Mouse (Mus musculus): ENCODE results near the gene Pard6a. TPM values are rescaled to one million over a fixed set of nuclear protein-coding genes. Genes with fewer than 3 reads are reported as not detected.

The Pard6a gene
- polyA plus RNA-seq, 1 experiment from 2014 or later: 8.8 TPM

DNA sequence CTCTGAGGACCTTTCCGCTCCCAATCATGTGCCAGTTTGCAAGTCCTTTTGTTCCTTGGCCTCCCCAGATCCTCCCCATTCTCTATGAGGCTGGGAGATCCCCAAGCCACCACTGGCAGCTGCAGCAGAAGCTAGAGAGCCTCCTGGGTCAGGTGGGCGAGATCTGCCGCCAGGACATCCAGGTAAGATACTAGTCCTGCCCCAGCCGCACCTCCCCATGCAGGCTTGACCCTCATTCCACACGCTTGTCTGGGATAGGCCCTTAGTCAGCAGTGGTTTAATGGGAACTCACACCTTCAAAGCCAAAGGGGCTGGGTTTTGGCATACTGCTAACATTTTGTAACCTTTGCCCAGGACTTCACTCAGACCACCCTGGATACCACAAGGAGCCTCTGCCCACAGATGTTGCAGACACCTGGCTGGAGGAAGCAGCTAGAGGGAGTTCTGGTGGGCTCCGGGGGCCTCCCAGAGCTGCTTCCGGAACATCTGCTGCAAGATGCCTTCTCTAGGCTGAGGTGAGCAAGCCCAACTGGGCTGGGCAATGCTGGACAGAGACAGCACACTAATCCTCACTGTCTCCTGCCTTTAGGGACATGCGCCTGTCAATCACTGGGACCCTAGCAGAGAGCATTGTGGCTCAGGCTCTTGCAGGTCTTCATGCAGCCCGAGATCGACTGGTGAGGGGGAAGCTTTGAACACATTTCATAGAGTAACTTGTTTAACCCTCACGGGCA, 8.3 kb upstream of the Pard6a start:
- 92% methylated on average over 11 of the region's 11 CpGs for WGBS
- TF ChIP-seq CTCF (IDR thresholded peaks at IDR 0.05; ENCODE audit: low read depth): no peak
- no peaks in the 10 kb centered on the region for H3K9me3 ChIP-seq (ENCODE audit: control insufficient read depth)
- H3K27me3 ChIP-seq (replicated peaks; ENCODE audit: control insufficient read depth, insufficient read depth, low read length): peaks cover 3% of the 10 kb centered on the region; the same call in 1 of the 2 replicates
- H3K4me3 ChIP-seq (ENCODE audit: low read depth, low read length): no peak overlapping the region
- no peak overlapping the region for H3K4me2 ChIP-seq (replicated peaks; ENCODE audit: low read depth)
- H3K27ac ChIP-seq (ENCODE audit: low read depth, low read length): no peak overlapping the region
- peaks cover 10% of the 10 kb centered on the region; the same call in 1 of the 2 replicates for H3K36me3 ChIP-seq (ENCODE audit: control insufficient read depth, insufficient read depth)
- no peak for ATAC-seq
- no peak overlapping the region for H3K9ac ChIP-seq (ENCODE audit: low read depth, low read length)
- peaks cover 5% of the 10 kb centered on the region; the same call in 1 of the 2 replicates for H3K4me1 ChIP-seq (replicated peaks; ENCODE audit: control insufficient read depth, insufficient read depth, low read length)

DNA sequence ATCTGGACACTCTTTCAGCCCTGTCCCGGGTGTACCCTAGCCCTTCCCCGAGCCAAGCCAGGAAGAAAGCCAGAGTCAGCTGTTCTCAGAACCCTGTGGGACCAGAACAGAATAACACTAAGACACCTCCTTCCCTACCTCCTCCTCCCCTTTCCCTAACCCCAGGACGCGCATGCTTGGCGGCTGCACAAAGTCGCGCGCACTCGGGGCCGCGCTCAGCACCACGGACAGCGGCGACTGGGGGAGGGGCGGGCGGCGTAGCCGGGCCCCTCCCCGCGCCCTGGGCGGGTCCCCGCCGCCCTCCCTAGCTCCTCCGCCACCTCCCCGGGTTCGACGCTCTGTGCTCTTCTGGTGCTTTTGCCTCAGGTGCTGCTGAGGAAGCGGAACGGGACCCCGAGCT, 7.3 kb upstream of the Pard6a start:
- Histone ChIP-seq H3K4me2 (replicated peaks; ENCODE audit: low read depth) (peak overlapping the region; percentile 95), H3K36me3 (ENCODE audit: control insufficient read depth, insufficient read depth) (peaks cover 20% of the 10 kb centered on the region; the same call in 1 of the 2 replicates), H3K27me3 (replicated peaks; ENCODE audit: control insufficient read depth, insufficient read depth, low read length) (peaks cover 3% of the 10 kb centered on the region; the same call in 1 of the 2 replicates), H3K9ac (ENCODE audit: low read depth, low read length) (peak overlapping the region; percentile 11; the same call in 1 of the 2 replicates), H3K9me3 (ENCODE audit: control insufficient read depth) (no peaks in the 10 kb centered on the region), H3K4me3 (ENCODE audit: low read depth, low read length) (peak overlapping the region; percentile 45), H3K27ac (ENCODE audit: low read depth, low read length) (no peak overlapping the region), H3K4me1 (replicated peaks; ENCODE audit: control insufficient read depth, insufficient read depth, low read length) (peaks cover 5% of the 10 kb centered on the region; the same call in 1 of the 2 replicates)
- WGBS: 2% methylated on average over 28 of the region's 30 CpGs
- peak; percentile 39 for ATAC-seq
- no peak for TF ChIP-seq CTCF (IDR thresholded peaks at IDR 0.05; ENCODE audit: low read depth)

DNA sequence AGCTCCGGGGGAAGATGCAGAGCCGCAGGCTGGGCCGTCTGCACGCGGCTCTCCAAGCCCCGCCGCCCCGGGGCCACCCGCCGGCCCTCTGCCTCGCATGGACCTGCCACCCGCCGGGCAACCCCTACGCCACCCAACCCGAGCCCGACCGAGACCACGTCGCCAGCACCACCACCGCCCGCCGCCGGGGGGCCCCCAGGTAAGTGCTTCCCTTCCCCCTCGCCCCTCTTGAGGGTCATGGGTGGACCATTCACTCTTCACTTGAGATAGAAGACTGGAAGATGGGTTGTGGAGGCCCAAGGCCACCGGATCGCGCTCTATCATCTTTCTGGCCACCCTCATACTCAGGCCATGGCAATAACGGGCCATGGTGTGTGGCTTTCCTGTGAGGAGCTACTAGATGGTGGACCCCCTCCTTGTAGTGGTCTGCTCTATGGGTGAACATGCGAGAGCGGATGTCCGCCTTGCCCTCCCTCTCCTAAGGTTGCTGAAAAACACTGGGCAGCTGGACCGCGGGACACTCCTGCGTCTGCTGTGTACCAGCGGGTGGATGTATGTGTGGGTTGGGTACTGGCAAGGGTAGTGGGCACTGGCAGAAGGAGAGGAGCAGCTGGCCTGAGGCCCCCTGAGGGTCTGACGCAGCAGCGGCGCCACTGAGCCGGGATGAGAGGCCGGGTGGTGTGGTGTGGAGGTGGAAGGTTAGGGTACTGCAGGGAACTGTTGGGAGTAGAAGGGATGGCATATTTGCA, 6.7 kb upstream of the Pard6a start:
- WGBS: 17% methylated on average over 38 of the region's 40 CpGs
- Histone ChIP-seq H3K36me3 (ENCODE audit: control insufficient read depth, insufficient read depth) (peaks cover 25% of the 10 kb centered on the region; the same call in 1 of the 2 replicates), H3K4me1 (replicated peaks; ENCODE audit: control insufficient read depth, insufficient read depth, low read length) (peaks cover 5% of the 10 kb centered on the region; the same call in 1 of the 2 replicates), H3K4me2 (replicated peaks; ENCODE audit: low read depth) (peak overlapping the region; percentile 95), H3K27me3 (replicated peaks; ENCODE audit: control insufficient read depth, insufficient read depth, low read length) (peaks cover 3% of the 10 kb centered on the region; the same call in 1 of the 2 replicates), H3K4me3 (ENCODE audit: low read depth, low read length) (peak overlapping the region; percentile 45), H3K27ac (ENCODE audit: low read depth, low read length) (no peak overlapping the region), H3K9me3 (ENCODE audit: control insufficient read depth) (no peaks in the 10 kb centered on the region), H3K9ac (ENCODE audit: low read depth, low read length) (peak overlapping the region; percentile 11; the same call in 1 of the 2 replicates)
- ATAC-seq: peak; percentile 17; the same call in 1 of the 2 replicates
- 0 out of 2 replicates have a peak, but pooled peaks have one; percentile 19 for TF ChIP-seq CTCF (IDR thresholded peaks at IDR 0.05; ENCODE audit: low read depth)

GRCm38 (mm10) chr8:105695080-105695780, 5.7 kb upstream of the Pard6a start:
- H3K4me1 ChIP-seq (replicated peaks; ENCODE audit: control insufficient read depth, insufficient read depth, low read length): peaks cover 5% of the 10 kb centered on the region; the same call in 1 of the 2 replicates
- no peaks in the 10 kb centered on the region for H3K9me3 ChIP-seq (ENCODE audit: control insufficient read depth)
- H3K4me2 ChIP-seq (replicated peaks; ENCODE audit: low read depth): no peak overlapping the region
- H3K9ac ChIP-seq (ENCODE audit: low read depth, low read length): no peak overlapping the region
- H3K36me3 ChIP-seq (ENCODE audit: control insufficient read depth, insufficient read depth): peaks cover 25% of the 10 kb centered on the region; the same call in 1 of the 2 replicates
- H3K4me3 ChIP-seq (ENCODE audit: low read depth, low read length): no peak overlapping the region
- WGBS: 80% methylated on average over 30 of the region's 30 CpGs
- TF ChIP-seq CTCF (IDR thresholded peaks at IDR 0.05; ENCODE audit: low read depth): no peak
- H3K27ac ChIP-seq (ENCODE audit: low read depth, low read length): no peak overlapping the region
- no peak for ATAC-seq
- H3K27me3 ChIP-seq (replicated peaks; ENCODE audit: control insufficient read depth, insufficient read depth, low read length): peaks cover 3% of the 10 kb centered on the region; the same call in 1 of the 2 replicates

DNA sequence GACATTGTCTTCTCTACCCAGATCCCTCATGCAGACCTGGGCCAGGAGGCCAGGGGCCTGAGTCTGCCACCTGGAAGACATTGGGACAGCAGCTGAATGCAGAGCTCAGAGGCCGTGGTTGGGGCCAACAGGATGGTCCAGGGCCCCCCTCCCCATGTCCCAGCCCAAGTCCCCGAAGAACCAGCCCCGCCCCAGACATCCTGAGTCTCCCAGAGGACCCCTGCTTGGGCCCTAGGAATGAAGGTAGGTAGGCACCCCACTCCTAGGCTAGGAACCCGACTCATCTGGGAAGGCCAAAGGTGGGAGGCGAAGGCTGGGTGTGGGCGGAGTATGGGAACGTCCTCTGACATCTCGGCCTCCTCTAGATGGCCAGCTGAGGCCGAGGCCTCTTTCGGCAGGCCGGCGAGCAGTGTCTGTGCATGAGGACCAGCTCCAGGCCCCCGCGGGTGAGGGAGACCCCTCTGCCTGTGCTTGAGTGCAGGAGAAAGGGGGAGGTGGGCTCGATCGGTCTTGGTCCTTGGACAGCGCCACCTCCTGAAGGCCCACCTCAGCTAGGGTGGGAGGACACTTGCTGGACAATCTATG, 3.7 kb upstream of the Pard6a start:
- no peak for ATAC-seq
- WGBS: 90% methylated on average over 17 of the region's 17 CpGs
- no peak for TF ChIP-seq CTCF (IDR thresholded peaks at IDR 0.05; ENCODE audit: low read depth)

More for the DNA sequence above, 3.7 kb upstream of the Pard6a start:
- Histone ChIP-seq H3K36me3 (ENCODE audit: control insufficient read depth, insufficient read depth) (peaks cover 25% of the 10 kb centered on the region; the same call in 1 of the 2 replicates), H3K9ac (ENCODE audit: low read depth, low read length) (no peak overlapping the region), H3K4me2 (replicated peaks; ENCODE audit: low read depth) (no peak overlapping the region), H3K27ac (ENCODE audit: low read depth, low read length) (no peak overlapping the region), H3K4me3 (ENCODE audit: low read depth, low read length) (no peak overlapping the region), H3K4me1 (replicated peaks; ENCODE audit: control insufficient read depth, insufficient read depth, low read length) (peaks cover 5% of the 10 kb centered on the region; the same call in 1 of the 2 replicates), H3K27me3 (replicated peaks; ENCODE audit: control insufficient read depth, insufficient read depth, low read length) (peaks cover 3% of the 10 kb centered on the region; the same call in 1 of the 2 replicates), H3K9me3 (ENCODE audit: control insufficient read depth) (no peaks in the 10 kb centered on the region)

All from intestine, postnatal 0 days (tissue).